Comparison of ENCODE assay signal across 9 mouse cellular contexts in genomic region chrX:155623701-155624281, GRCm38 (mm10). TPM values are rescaled to one million over a fixed set of nuclear protein-coding genes. Genes with fewer than 3 reads are reported as not detected.
A peak's percentile ranks its signal among the peaks of the same experiment; 100 is the strongest.
DNase-seq lines count a peak whose midpoint lies in the region; ATAC-seq lines count a peak whose summit lies in the region.
"Had no signal": no experiment of that assay in that cellular context is flagged by ENCODE, and none has a peak within 500 bp of the region (broad histone marks: within the 10 kb centered on the region; RNA-seq: fewer than 3 reads in every experiment).

Gene Ptchd1 (minus strand): TSS chrX:155623814.

- H3K4me1 ChIP-seq in heart, embryonic 14.5 days (ENCODE audit: control insufficient read depth in 2 of 2, insufficient read depth in 2 of 2, low read length in 2 of 2) = no peaks in the 10 kb centered on the region; a peak in 1 of 4 replicates
- H3K4me1 ChIP-seq in embryonic facial prominence, embryonic 14.5 days (ENCODE audit: control insufficient read depth, insufficient read depth, low read length) = no peaks in the 10 kb centered on the region
- H3K4me1 ChIP-seq in midbrain, embryonic 12.5 days = no peaks in the 10 kb centered on the region

- intact Hi-C loops in heart, postnatal 36 days (cut with DNase I) = no loop called here

- no peaks in the 10 kb centered on the region for H3K36me3 ChIP-seq in heart, embryonic 14.5 days (ENCODE audit: control insufficient read depth, insufficient read depth, low read length)
- H3K36me3 ChIP-seq in embryonic facial prominence, embryonic 14.5 days (ENCODE audit: control insufficient read depth, insufficient read depth, low read length) = no peaks in the 10 kb centered on the region
- H3K36me3 ChIP-seq in midbrain, embryonic 12.5 days = no peaks in the 10 kb centered on the region
- H3K36me3 ChIP-seq: G1E had no signal

- no peak for DNase-seq in heart, postnatal 36 days
- peak; percentile 57 for DNase-seq in ZHBTc4 (ENCODE audit: low read depth, low spot score)
- DNase-seq in embryonic facial prominence, embryonic 14.5 days (ENCODE audit: low spot score) = no peak
- peak; percentile 8 to 30 for DNase-seq in kidney, postnatal 4 days
- no peak for DNase-seq in adrenal gland, postnatal 10 days
- no peak for DNase-seq in urinary bladder, postnatal 10 days (ENCODE audit: low spot score)

- H3K9me3 ChIP-seq in heart, embryonic 14.5 days (ENCODE audit: control insufficient read depth, low read length) = no peaks in the 10 kb centered on the region
- H3K9me3 ChIP-seq in embryonic facial prominence, embryonic 14.5 days (ENCODE audit: control insufficient read depth, low read length) = no peaks in the 10 kb centered on the region
- H3K9me3 ChIP-seq in midbrain, embryonic 12.5 days = no peaks in the 10 kb centered on the region

- peak within 1 kb of the TSS; percentile 25; the same call in 1 of the 2 replicates for H3K9ac ChIP-seq in heart, embryonic 14.5 days (ENCODE audit: low read length)
- peak within 1 kb of the TSS; percentile 45 for H3K9ac ChIP-seq in embryonic facial prominence, embryonic 14.5 days (ENCODE audit: low read depth, low read length)
- H3K9ac ChIP-seq in midbrain, embryonic 12.5 days (replicated peaks) = peak within 1 kb of the TSS; percentile 51

- H3K4me3 ChIP-seq in heart, embryonic 14.5 days (ENCODE audit: control insufficient read depth in 1 of 2, insufficient read depth in 1 of 2, low read depth in 1 of 2, low read length in 2 of 2) = peak within 1 kb of the TSS; percentile 51
- H3K4me3 ChIP-seq in embryonic facial prominence, embryonic 14.5 days (ENCODE audit: low read depth, low read length) = peak within 1 kb of the TSS; percentile 48
- peak within 1 kb of the TSS; percentile 54 for H3K4me3 ChIP-seq in midbrain, embryonic 12.5 days

- no peak within 1 kb of the TSS for H3K27ac ChIP-seq in heart, embryonic 14.5 days (replicated peaks in 1 of 2; ENCODE audit: control insufficient read depth in 1 of 2, insufficient read depth in 1 of 2, low read depth in 2 of 2, low read length in 2 of 2)
- H3K27ac ChIP-seq in embryonic facial prominence, embryonic 14.5 days (replicated peaks; ENCODE audit: low read depth, low read length) = no peak within 1 kb of the TSS
- H3K27ac ChIP-seq in midbrain, embryonic 12.5 days (replicated peaks) = peak within 1 kb of the TSS; percentile 25; the same call in 1 of the 2 replicates

- 21% methylated on average over 27 of the region's 34 CpGs for WGBS in heart, embryonic 14.5 days
- WGBS in embryonic facial prominence, embryonic 14.5 days = 33% methylated on average over 18 of the region's 34 CpGs
- 21% methylated on average over 33 of the region's 34 CpGs for WGBS in midbrain, embryonic 12.5 days

- H3K4me2 ChIP-seq in heart, embryonic 14.5 days (ENCODE audit: low read length) = peak within 1 kb of the TSS; percentile 87
- H3K4me2 ChIP-seq in embryonic facial prominence, embryonic 14.5 days (ENCODE audit: low read depth, low read length) = peak within 1 kb of the TSS; percentile 84
- peak within 1 kb of the TSS; percentile 88 for H3K4me2 ChIP-seq in midbrain, embryonic 12.5 days (replicated peaks)

- ATAC-seq in heart, embryonic 14.5 days (ENCODE audit: insufficient number of reproducible peaks, insufficient read depth, low FRiP score, low read depth) = no peak
- peak; percentile 70 for ATAC-seq in embryonic facial prominence, embryonic 14.5 days (ENCODE audit: low read depth)
- peak; percentile 87 for ATAC-seq in midbrain, embryonic 12.5 days (ENCODE audit: low FRiP score, low read depth)

- H3K27me3 ChIP-seq in heart, embryonic 14.5 days (ENCODE audit: control insufficient read depth, insufficient read depth, low read length) = peaks cover 32% of the 10 kb centered on the region; the same call in 1 of the 2 replicates
- H3K27me3 ChIP-seq in embryonic facial prominence, embryonic 14.5 days (replicated peaks; ENCODE audit: control insufficient read depth, insufficient read depth, low read length) = peaks cover 51% of the 10 kb centered on the region
- H3K27me3 ChIP-seq in midbrain, embryonic 12.5 days = peaks cover 42% of the 10 kb centered on the region

RNA-seq across cellular contexts. Expression of gene Ptchd1, which starts in this region (rescaled TPM):
- polyA plus RNA-seq in heart, embryonic 14.5 days (2014; fragmentation: Nextera tagmentation; extraction: Ambion mirVana) = 0.32 and 0.39 TPM in 2 replicates
- total RNA-seq in heart, postnatal 36 days (2021) = under 1 TPM; 0.11 to 0.14 TPM
- polyA plus RNA-seq in embryonic facial prominence, embryonic 14.5 days (2014; fragmentation: Nextera tagmentation; extraction: Ambion mirVana) = 2.2 and 3.3 TPM in 2 replicates
- polyA plus RNA-seq in midbrain, embryonic 12.5 days (2016; fragmentation: Nextera tagmentation; extraction: Ambion mirVana) = 2.6 and 2.7 TPM in 2 replicates
- 1 to 10 TPM in 1 of 2 experiments, under 1 TPM in 1; 0.48 to 1.2 TPM for total RNA-seq in adrenal gland, postnatal 10 days (2021)
- total RNA-seq: G1E had no signal
- polyA plus RNA-seq: G1E had no signal

Comparison
In these comparisons a context has a peak if more than half of its experiments do, and no peak if none do; other contexts are left out.
1. DNase-seq: peak in ZHBTc4 (single experiment) and kidney, postnatal 4 days (2 of 2); none in heart, postnatal 36 days (0 of 2), embryonic facial prominence, embryonic 14.5 days (single experiment), adrenal gland, postnatal 10 days (single experiment) and urinary bladder, postnatal 10 days (single experiment).
2. Peak in every context shown above with its lines, with median percentiles within 50 percentile points of each other: H3K4me2 ChIP-seq, H3K4me3 ChIP-seq and H3K9ac ChIP-seq.